Mouse (Mus musculus) MN1 (cell line): ENCODE results near the gene Rbm47.

Source experiments
- DNase-seq: peaks from one replicate; pipeline ENCODE4 v3.0.0-alpha.2; 2016; ENCODE audit warnings: low spot score

Rbm47 gene

GRCm38 (mm10) chr5:66085478-66085877 lies 87.4 kb downstream of the Rbm47 start:
- no peak for DNase-seq

- no peak for DNase-seq
These were observed 88.4 kb downstream of the Rbm47 start for GRCm38 (mm10) chr5:66084541-66084940.

- no peak for DNase-seq
These were observed 89.6 kb downstream of the Rbm47 start for GRCm38 (mm10) chr5:66083350-66083749.

GRCm38 (mm10) chr5:66082229-66082572 lies 90.7 kb downstream of the Rbm47 start:
- DNase-seq: no peak

GRCm38 (mm10) chr5:66081443-66082228 lies 91.3 kb downstream of the Rbm47 start:
- DNase-seq: no peak

- DNase-seq: no peak
These were observed 92.2 kb downstream of the Rbm47 start for GRCm38 (mm10) chr5:66080529-66081220.

- no peak for DNase-seq
These were observed 93.3 kb downstream of the Rbm47 start for GRCm38 (mm10) chr5:66079358-66080179.

GRCm38 (mm10) chr5:66078491-66079012 lies 94.4 kb downstream of the Rbm47 start:
- no peak for DNase-seq

GRCm38 (mm10) chr5:66077416-66077815 lies 95.5 kb downstream of the Rbm47 start:
- DNase-seq: no peak

- DNase-seq: no peak
These were observed 96.1 kb downstream of the Rbm47 start for GRCm38 (mm10) chr5:66076685-66077301.

- DNase-seq: no peak
These were observed 97.0 kb downstream of the Rbm47 start for GRCm38 (mm10) chr5:66075906-66076305.

- no peak for DNase-seq
These were observed 97.9 kb downstream of the Rbm47 start for GRCm38 (mm10) chr5:66075032-66075488.

GRCm38 (mm10) chr5:66074235-66074634 lies 98.7 kb downstream of the Rbm47 start:
- DNase-seq: no peak

- DNase-seq: no peak
These were observed 99.2 kb downstream of the Rbm47 start for GRCm38 (mm10) chr5:66073604-66074164.

GRCm38 (mm10) chr5:66071722-66072121 lies 101.2 kb downstream of the Rbm47 start:
- DNase-seq: no peak

GRCm38 (mm10) chr5:66070350-66070749 lies 102.6 kb downstream of the Rbm47 start:
- no peak for DNase-seq

- no peak for DNase-seq
These were observed 103.3 kb downstream of the Rbm47 start for GRCm38 (mm10) chr5:66069470-66070144.

GRCm38 (mm10) chr5:66069133-66069469 lies 103.8 kb downstream of the Rbm47 start:
- no peak for DNase-seq

GRCm38 (mm10) chr5:66068068-66068920 lies 104.6 kb downstream of the Rbm47 start:
- DNase-seq: no peak

- DNase-seq: no peak
These were observed 105.7 kb downstream of the Rbm47 start for GRCm38 (mm10) chr5:66067219-66067618.
